Mouse (Mus musculus): ENCODE results near the gene Nrgn.

Nrgn gene

DNA sequence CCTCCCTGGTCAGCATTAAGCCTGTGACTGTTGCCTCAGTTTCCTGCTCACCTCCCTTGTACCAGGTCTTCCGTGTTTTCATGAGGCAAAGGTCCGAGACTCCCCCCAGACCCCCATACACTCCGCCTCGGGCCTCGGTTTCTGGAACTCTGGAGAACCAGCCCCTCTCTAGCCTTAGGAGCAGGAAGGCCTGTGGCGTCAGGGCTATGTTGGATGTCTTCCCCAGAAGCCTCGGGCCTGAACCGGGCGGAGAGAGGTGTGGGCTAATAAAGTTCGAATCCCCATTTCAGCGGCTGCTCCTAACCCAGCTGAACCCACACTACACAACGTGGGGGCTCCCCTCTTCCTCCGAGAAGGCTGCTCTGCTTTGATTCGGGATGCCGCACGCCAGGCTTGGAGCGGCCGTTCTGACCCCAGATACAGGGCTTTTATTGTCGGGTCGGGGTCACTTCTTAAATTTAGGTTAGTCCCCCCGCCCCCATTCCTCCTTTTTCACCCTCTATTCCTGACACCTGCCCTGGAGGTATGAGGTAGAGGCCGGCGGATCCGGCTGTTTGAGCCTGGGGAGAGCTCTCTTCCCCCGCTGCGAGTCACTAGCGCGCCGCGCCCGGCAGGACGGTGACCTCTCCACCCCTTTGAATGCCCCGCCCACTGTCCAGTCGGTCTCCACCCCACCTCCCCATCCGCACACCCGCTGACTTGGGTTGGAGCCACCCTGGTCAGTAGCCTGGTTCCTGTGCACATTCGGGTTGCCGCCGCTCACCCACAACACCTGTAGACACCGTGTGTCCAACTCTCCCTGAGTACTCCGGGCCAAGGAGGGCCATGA is 25.1 kb downstream of the Nrgn start, which contains the start of gene Esam:
TSS of gene Esam (plus strand) at position 683 of the 829 bp plus-strand sequence.
- DNase-seq: peak; percentile 24 to 31

DNA sequence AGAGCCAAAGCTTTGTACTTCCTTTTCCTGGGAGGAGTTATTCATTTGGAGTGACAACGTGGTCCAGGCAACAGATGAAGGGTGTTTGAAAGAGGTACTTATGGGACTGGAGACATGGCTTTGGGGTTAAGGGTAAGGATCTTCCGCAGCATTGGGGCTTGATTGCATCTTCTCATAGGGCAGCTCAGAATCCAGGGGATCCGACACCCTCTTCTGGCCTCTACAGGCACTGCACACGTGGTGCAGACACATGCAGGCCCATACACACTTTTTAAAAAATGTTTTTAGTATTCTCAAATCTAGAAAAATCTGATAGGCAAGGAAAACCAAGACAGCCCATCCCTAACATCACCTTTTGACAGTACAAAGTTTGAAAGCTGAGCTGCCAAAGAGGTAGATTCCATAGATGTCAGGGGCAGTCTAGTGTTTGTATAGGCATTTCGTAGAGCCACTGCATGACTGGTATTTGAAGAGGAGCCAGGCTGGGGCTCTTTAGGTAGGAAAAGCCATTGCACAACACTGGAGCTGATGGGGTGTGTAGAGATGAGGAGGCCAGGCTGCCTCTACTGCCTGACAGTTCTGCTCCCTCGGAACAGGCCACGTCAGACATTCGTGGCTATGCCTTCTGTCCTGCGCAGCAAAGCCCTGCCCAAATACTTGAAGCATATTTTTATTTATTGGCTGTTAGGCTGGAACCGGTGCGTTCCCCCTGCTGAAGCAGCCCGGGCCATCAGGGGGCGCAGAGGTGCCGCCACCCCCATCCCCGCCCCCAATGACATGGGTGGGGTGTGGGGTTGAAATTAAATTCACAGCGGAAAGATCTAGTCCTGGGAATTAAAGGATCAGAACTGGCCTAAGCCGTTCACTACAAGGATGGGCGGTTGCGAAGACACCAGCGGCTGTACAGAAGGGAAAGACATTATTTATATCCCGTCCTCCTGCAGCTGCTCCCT is 26.0 kb downstream of the Nrgn start:
- no peak for DNase-seq

DNA sequence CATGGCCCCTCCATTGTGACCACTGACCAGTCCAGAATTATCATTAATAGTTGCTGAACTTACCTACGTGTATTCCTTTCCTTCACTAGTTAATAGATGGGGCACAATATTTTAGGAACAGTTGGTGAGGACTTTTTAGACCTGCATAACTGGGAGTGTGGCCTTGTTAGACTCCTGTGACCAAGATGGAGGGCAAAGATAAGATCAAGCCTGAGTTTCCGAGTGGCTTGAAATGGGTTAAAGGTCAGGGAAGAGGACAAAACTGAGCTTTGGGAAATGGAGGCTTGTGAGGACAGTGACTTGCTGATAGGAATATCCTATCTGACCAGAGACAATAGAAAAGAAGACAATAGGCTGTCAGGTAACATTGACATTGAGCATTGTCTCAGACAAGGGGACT is 27.2 kb downstream of the Nrgn start:
- DNase-seq: no peak

DNA sequence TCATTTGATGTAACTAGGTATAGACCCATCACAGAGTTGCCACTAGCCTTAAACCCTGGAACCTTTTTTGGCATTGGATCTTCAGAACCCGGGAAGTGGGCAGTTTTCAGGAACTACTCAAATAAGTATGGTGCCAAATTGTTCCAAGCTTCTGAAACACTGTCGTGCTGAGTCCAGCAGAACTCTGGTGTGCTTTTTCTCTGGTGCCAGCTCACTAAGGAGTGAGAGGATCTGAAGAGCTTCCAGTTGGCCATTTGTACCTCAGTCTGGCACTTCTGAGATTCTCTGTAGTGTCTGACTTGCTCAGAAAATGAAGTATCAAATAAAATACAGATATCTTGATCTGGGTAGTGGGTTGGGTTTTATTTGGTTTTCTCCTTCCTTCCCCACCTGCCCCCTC is 32.7 kb downstream of the Nrgn start:
- DNase-seq: peak; percentile 30

GRCm38 (mm10) chr9:37518991-37519390 is 33.7 kb downstream of the Nrgn start:
- DNase-seq: peak; percentile 46 to 51

DNA sequence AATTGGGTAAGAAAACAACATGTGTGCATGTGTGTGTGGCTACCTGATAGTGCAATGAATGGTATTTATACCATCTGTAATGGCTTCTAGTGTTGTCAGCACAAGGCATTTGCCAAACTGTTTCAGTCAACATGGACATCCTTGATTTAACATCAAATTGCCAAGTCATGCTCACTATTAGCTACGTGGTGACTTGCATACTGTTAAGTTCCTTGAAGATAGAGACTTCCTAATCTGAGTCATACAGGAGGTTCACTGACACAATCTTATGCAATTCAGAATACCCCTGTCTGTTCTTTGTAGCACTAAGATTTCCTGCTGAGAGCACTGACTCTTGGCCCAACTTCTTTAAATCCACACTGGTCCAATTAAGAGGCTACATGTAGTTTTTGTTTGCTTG is 35.2 kb downstream of the Nrgn start:
- DNase-seq: no peak

DNA sequence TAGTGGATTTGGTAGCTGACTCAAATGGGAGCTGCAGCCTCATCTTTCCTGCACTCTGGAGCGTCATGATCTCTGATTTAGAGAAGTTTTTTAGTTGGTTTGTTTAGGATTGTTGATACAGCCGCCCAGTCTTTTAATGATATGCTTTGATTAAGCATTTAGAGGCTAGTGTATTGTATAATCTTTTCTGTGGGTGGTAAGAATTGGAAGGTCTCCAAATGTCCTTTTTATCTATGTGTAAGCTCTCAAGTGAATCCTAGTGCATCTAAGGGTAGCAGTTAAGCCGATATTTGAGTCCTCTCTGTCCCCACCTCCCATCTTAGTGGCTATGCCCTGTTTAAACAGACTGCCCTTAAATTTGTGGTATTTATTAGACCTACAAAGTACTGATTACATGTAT is 38.2 kb downstream of the Nrgn start:
- DNase-seq: no peak

- DNase-seq: no peak
Measured at GRCm38 (mm10) chr9:37512097-37512496, 40.6 kb downstream of the Nrgn start.

GRCm38 (mm10) chr9:37506023-37506422 is 46.7 kb downstream of the Nrgn start:
- no peak for DNase-seq

GRCm38 (mm10) chr9:37504348-37504747 is 48.4 kb downstream of the Nrgn start:
- no peak for DNase-seq

DNA sequence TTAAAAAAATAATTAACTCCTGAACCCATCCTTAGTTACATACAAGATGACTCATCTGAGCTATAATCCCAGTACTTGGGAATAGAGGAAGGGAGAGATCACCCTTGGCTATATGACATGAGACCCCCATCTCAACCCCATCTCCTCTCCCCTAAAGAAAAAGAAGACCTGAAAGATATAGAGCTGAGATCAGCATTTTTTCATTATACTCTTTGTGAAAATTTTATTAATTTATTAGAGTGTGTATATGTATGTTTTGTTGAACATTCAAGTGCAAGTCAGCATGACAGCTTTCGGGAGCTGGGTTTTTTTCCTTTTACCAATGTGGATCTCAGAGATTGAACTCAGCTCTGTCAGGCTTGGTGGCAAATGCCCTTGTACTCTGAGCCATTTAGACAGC is 51.5 kb downstream of the Nrgn start:
- DNase-seq: no peak

DNA sequence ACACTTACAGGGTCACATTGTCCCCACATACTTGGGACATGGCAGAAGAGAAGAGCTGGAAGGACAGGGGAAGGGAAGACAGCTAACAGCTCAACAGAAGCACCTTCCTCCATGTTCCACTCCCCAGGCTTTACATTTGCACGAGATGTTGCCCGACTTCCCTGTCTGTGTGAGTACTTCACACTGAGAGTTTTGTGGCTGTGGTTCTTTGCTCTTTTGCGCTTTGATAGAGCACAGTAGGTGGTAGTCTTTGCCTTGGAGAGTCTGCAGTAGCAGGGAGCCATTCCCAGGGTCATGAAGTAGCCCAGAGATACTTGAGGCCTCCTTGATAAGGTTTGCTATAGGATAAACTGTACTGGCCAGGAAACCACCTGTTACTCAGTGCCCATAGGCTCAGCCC is 52.5 kb downstream of the Nrgn start:
- no peak for DNase-seq

DNA sequence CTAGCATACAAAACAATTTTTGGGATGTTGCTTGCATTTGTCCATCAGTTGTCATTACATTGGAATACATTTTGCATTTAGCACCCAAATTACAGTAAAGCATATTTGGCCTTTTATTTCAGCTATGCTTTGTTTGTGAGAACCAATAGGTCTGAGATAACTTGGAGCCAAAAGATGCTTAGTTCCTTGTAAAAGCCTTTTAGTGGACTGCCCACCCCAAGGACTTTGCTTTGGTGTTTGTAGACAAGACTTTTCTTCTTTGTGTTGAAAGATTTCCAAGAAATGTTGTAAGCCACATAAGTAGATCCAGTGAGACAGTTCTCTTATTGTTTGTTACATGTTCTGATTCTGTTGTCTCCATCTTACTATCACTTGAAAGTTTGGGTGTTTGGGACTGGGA is 56.4 kb downstream of the Nrgn start:
- no peak for DNase-seq

GRCm38 (mm10) chr9:37495761-37496160 is 56.9 kb downstream of the Nrgn start:
- DNase-seq: no peak

All from cerebellum, adult 18-20 months (tissue).